Mouse (Mus musculus) spleen, adult 2 months (tissue): ENCODE data around the gene Nfkbiz. TPM values are rescaled to one million over a fixed set of nuclear protein-coding genes. Genes with fewer than 3 reads are reported as not detected.

ENCODE experiments used
- DNase-seq, 2 experiments: peaks; one replicate each; pipeline versions ENCODE4 v3.0.0 to v3.0.0-alpha.2; 2012 to 2021; ENCODE audit warnings: low spot score in 2 of 2, low read depth in 1 of 2
- H3K27ac ChIP-seq: fragments of 200-500 bp; 2 replicates; pipeline ENCODE4 v1.5.1; 2012; ENCODE audit warnings: low read length, inconsistent platforms; ENCODE audit not compliant: insufficient read depth
- H3K27me3 ChIP-seq: fragments of 200-500 bp; 2 replicates; pipeline ENCODE4 v1.6.1; 2012; ENCODE audit warnings: mild to moderate bottlenecking, moderate library complexity, low read length, inconsistent platforms; ENCODE audit not compliant: control insufficient read depth, insufficient read depth
- H3K36me3 ChIP-seq: fragments of 200-500 bp; 2 replicates; pipeline ENCODE4 v1.6.1; 2012; ENCODE audit warnings: mild to moderate bottlenecking, low read length, inconsistent platforms; ENCODE audit not compliant: control insufficient read depth, insufficient read depth
- H3K4me1 ChIP-seq: fragments of 200-500 bp; 2 replicates; pipeline ENCODE4 v1.6.1; 2011; ENCODE audit warnings: inconsistent platforms; ENCODE audit not compliant: control insufficient read depth, insufficient read depth, insufficient read length
- H3K4me3 ChIP-seq: fragments of 200-500 bp; 2 replicates; pipeline ENCODE4 v1.5.1; 2011; ENCODE audit warnings: mild to moderate bottlenecking, inconsistent platforms; ENCODE audit not compliant: insufficient read depth, insufficient read length; ENCODE audit errors: extremely low read depth
- CTCF ChIP-seq: fragments of 200-500 bp; IDR thresholded peaks from 2 replicates; pipeline ENCODE4 v1.5.1; 2011; ENCODE audit warnings: mild to moderate bottlenecking, inconsistent platforms; ENCODE audit not compliant: insufficient read depth, insufficient read length, insufficient replicate concordance; ENCODE audit errors: extremely low read depth
- POLR2A ChIP-seq: fragments of 200-500 bp; IDR thresholded peaks from 2 replicates; pipeline ENCODE4 v1.6.1; 2011; ENCODE audit warnings: low read depth, low read length, inconsistent platforms
- WGBS: fragments of 180-500 bp; shearing (Covaris S2); methylation state at CpG from one replicate; pipeline ENCODE4 v1.1.7; 2018; 5-methylcytosine and 5-hydroxymethylcytosine counted together
- polyA plus RNA-seq: library from polyadenylated mRNA; depleted of rRNA; stranded (reverse); fragments of >200 nt; gene quantifications from 2 replicates; pipeline ENCODE4 v1.2.3, GENCODE M21; 2012

Gene Nfkbiz
- polyA plus RNA-seq, 1 experiment, result 16.6 TPM

GRCm38 (mm10) chr16:55832617-55833016, 6.1 kb downstream of the Nfkbiz start:
- peaks cover 3% of the 10 kb centered on the region for H3K4me1 ChIP-seq
- no peaks in the 10 kb centered on the region for H3K36me3 ChIP-seq
- H3K27ac ChIP-seq, result no peak overlapping the region
- DNase-seq, result no peak
- WGBS, result 86% methylated on average over 8 of the region's 8 CpGs
- H3K4me3 ChIP-seq, result no peak overlapping the region
- H3K27me3 ChIP-seq, result no peaks in the 10 kb centered on the region
- TF ChIP-seq POLR2A (no peak), CTCF (no peak)

- Histone ChIP-seq H3K27ac (no peak overlapping the region), H3K36me3 (no peaks in the 10 kb centered on the region), H3K4me3 (no peak overlapping the region), H3K27me3 (no peaks in the 10 kb centered on the region), H3K4me1 (peaks cover 2% of the 10 kb centered on the region; the same call in 1 of the 2 replicates)
- DNase-seq, result no peak
- TF ChIP-seq POLR2A, result no peak
- no peak for TF ChIP-seq CTCF
- 73% methylated on average over 6 of the region's 6 CpGs for WGBS
Observed at GRCm38 (mm10) chr16:55832040-55832439, 6.7 kb downstream of the Nfkbiz start.

GRCm38 (mm10) chr16:55831451-55831850, 7.2 kb downstream of the Nfkbiz start:
- Histone ChIP-seq H3K36me3 (no peaks in the 10 kb centered on the region), H3K27me3 (no peaks in the 10 kb centered on the region), H3K4me1 (peaks cover 2% of the 10 kb centered on the region; the same call in 1 of the 2 replicates), H3K4me3 (no peak overlapping the region), H3K27ac (no peak overlapping the region)
- no peak for TF ChIP-seq CTCF
- no peak for TF ChIP-seq POLR2A
- no peak for DNase-seq
- WGBS, result 92% methylated on average over 1 of the region's 1 CpGs

- H3K4me1 ChIP-seq, result no peaks in the 10 kb centered on the region
- H3K36me3 ChIP-seq, result peaks cover 3% of the 10 kb centered on the region
- no peak overlapping the region for H3K4me3 ChIP-seq
- DNase-seq, result no peak
- no peak overlapping the region for H3K27ac ChIP-seq
- no peak for TF ChIP-seq CTCF
- no peaks in the 10 kb centered on the region for H3K27me3 ChIP-seq
- WGBS, result 82% methylated on average over 11 of the region's 11 CpGs
Observed at GRCm38 (mm10) chr16:55823398-55824155, 15.1 kb downstream of the Nfkbiz start.

GRCm38 (mm10) chr16:55822741-55823397, 15.8 kb downstream of the Nfkbiz start:
- Histone ChIP-seq H3K27me3 (no peaks in the 10 kb centered on the region), H3K36me3 (peaks cover 10% of the 10 kb centered on the region), H3K27ac (no peak overlapping the region), H3K4me3 (peak overlapping the region; percentile 86; the same call in 1 of the 2 replicates), H3K4me1 (no peaks in the 10 kb centered on the region)
- TF ChIP-seq CTCF, result no peak
- TF ChIP-seq POLR2A, result no peak
- 66% methylated on average over 18 of the region's 18 CpGs for WGBS
- DNase-seq, result no peak

GRCm38 (mm10) chr16:55821997-55822740, 16.5 kb downstream of the Nfkbiz start:
- Histone ChIP-seq H3K36me3 (peaks cover 14% of the 10 kb centered on the region), H3K27me3 (no peaks in the 10 kb centered on the region), H3K4me1 (no peaks in the 10 kb centered on the region), H3K4me3 (peak overlapping the region; percentile 86), H3K27ac (peak overlapping the region; percentile 100)
- DNase-seq, result peak; percentile 70 to 93
- under 1% methylated on average over 67 of the region's 67 CpGs for WGBS
- TF ChIP-seq CTCF, result no peak
- TF ChIP-seq POLR2A, result peak; percentile 97
